Mouse (Mus musculus) stomach, postnatal 0 days (tissue): ENCODE measurements around the gene Clpsl2.

Source experiments
- CTCF ChIP-seq: IDR thresholded peaks from 2 replicates; pipeline ENCODE4 v1.5.1; 2016; ENCODE audit warnings: antibody characterized with exemption, low read depth, mild to moderate bottlenecking, moderate library complexity
- EP300 ChIP-seq: optimal IDR thresholded peaks from 2 replicates; pipeline ENCODE3; 2016; ENCODE audit warnings: antibody characterized with exemption

DNA sequence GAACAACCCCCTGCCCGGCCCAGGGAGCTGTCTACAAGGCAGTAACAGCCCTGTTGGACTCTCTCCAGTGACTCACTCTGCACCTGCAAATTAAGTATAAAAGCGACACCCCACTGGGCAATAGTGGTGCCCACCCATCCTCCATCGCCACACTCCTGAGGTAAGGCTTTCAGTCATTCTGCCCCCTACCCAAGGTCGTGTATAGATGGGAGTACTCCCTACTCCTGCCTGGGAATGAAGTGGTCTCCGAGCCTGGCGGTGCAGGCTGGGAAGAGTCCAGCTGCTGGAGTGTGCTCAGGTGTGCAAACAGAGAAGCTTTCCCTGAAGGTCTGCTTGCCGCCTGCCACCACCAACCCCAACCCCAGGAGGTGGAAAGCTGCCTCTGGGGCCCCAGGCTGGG, 12.4 kb downstream of the Clpsl2 start:
- TF ChIP-seq CTCF (no peak), EP300 (no peak)
